Mouse (Mus musculus) thymus, adult 2 months (tissue): ENCODE results near the gene Tenm4.

Experiments used
- CTCF ChIP-seq: fragments of 200-500 bp; IDR thresholded peaks from 2 replicates; pipeline ENCODE4 v1.5.1; 2012; ENCODE audit warnings: mild to moderate bottlenecking, control low read depth, low read length, moderate library complexity, borderline replicate concordance; ENCODE audit not compliant: control insufficient read depth, poor library complexity, insufficient read depth; ENCODE audit errors: extremely low read depth
- POLR2A ChIP-seq: fragments of 200-500 bp; IDR thresholded peaks from 2 replicates; pipeline ENCODE4 v1.6.1; 2012; ENCODE audit warnings: mild to moderate bottlenecking, low read length, control low read depth, moderate library complexity; ENCODE audit not compliant: control insufficient read depth, poor library complexity, insufficient read depth; ENCODE audit errors: extremely low read depth

GRCm38 (mm10) chr7:96661352-96662169 lies 490.5 kb downstream of the Tenm4 start:
- TF ChIP-seq POLR2A: no peak
- TF ChIP-seq CTCF: no peak
